Mouse (Mus musculus) CH12.LX (cell line): ENCODE data around the gene Hebp1.

Experiments
- BHLHE40 ChIP-seq: IDR thresholded peaks from 2 replicates; pipeline ENCODE4 v1.6.1; 2011; ENCODE audit warnings: mild to moderate bottlenecking, low read depth, low read length, improper control_type of control experiment
- CHD2 ChIP-seq: IDR thresholded peaks from 2 replicates; pipeline ENCODE4 v1.6.1; 2011; ENCODE audit warnings: low read length, improper control_type of control experiment
- CTCF ChIP-seq, 2 experiments: IDR thresholded peaks in 1 of 2; conservative IDR thresholded peaks in 1 of 2; 2 replicates each; pipeline ENCODE4 v1.5.1; 2011 to 2012; ENCODE audit warnings: low read depth in 2 of 2, low read length in 2 of 2, improper control_type of control experiment in 1 of 2, inconsistent platforms in 1 of 2, mild to moderate bottlenecking in 1 of 2, moderate library complexity in 1 of 2
- E2F4 ChIP-seq: IDR thresholded peaks from 2 replicates; pipeline ENCODE4 v1.6.1; 2011; ENCODE audit warnings: low read depth, low read length, improper control_type of control experiment; ENCODE audit not compliant: insufficient replicate concordance
- EP300 ChIP-seq: IDR thresholded peaks from 2 replicates; pipeline ENCODE4 v1.6.1; 2011; ENCODE audit warnings: low read length, improper control_type of control experiment
- MAX ChIP-seq: IDR thresholded peaks from 2 replicates; pipeline ENCODE4 v1.6.1; 2011; ENCODE audit warnings: low read length, improper control_type of control experiment
- NELFE ChIP-seq: IDR thresholded peaks from 2 replicates; pipeline ENCODE4 v1.6.1; 2011; ENCODE audit warnings: low read depth, low read length, improper control_type of control experiment
- POLR2A ChIP-seq: IDR thresholded peaks from 2 replicates; pipeline ENCODE4 v1.6.1; 2011; ENCODE audit warnings: low read depth, mild to moderate bottlenecking, improper control_type of control experiment, low read length
- SIN3A ChIP-seq: IDR thresholded peaks from 2 replicates; pipeline ENCODE4 v1.6.1; 2012; ENCODE audit warnings: low read length, improper control_type of control experiment, inconsistent platforms
- TBP ChIP-seq: conservative IDR thresholded peaks from 2 replicates; pipeline ENCODE4 v1.6.1; 2011; ENCODE audit warnings: low read depth, low read length, improper control_type of control experiment
- ZMIZ1 ChIP-seq: IDR thresholded peaks from 2 replicates; pipeline ENCODE4 v1.6.1; 2012; ENCODE audit warnings: low read depth, mild to moderate bottlenecking, inconsistent platforms, low read length, improper control_type of control experiment

DNA sequence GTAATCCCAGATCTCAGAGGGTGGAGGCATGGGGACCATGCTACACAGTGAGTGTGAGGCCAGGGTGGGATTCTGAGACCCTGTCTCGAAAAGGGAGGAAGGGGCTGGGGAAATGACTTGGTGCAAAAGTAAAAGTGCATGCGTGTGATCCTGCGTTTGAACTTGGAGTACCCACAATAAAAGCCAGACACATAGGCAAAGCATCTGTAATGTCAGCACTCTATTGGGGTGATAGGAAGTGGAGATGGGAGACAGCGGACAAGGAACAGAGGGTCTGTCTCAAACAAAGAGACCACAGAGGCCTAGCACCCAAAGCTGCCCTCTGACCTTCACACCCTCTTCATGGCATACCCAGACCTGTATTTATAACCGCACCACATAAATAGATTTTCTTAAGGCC is 51.8 kb downstream of the Hebp1 start:
- TF ChIP-seq POLR2A (no peak), BHLHE40 (no peak), TBP (no peak), NELFE (no peak), CTCF (conservative IDR thresholded peaks at IDR 0.05 in 1 of 2, IDR thresholded peaks at IDR 0.05 in 1 of 2; ENCODE audit: low read depth in 2 of 2, low read length in 2 of 2) (no peak), EP300 (no peak), CHD2 (no peak), MAX (no peak), E2F4 (no peak), ZMIZ1 (no peak), SIN3A (no peak)
